Mouse (Mus musculus): Measurements from ENCODE around the gene Atp6v0e. TPM values are rescaled to one million over a fixed set of nuclear protein-coding genes. Genes with fewer than 3 reads are reported as not detected.

Gene Atp6v0e
- polyA plus RNA-seq, 1 experiment from 2014 or later: 99.8 TPM

GRCm38 (mm10) chr17:26635951-26636350 is 27.1 kb upstream of the Atp6v0e start:
- H3K4me3 ChIP-seq (ENCODE audit: low read length): no peak overlapping the region
- 82% methylated on average over 7 of the region's 7 CpGs for WGBS

GRCm38 (mm10) chr17:26637851-26638250 is 25.2 kb upstream of the Atp6v0e start:
- no peak for ATAC-seq
- peaks cover 62% of the 10 kb centered on the region for H3K36me3 ChIP-seq (ENCODE audit: control insufficient read depth, insufficient read depth, low read length)
- 70% methylated on average over 4 of the region's 4 CpGs for WGBS

More at GRCm38 (mm10) chr17:26635951-26636350, 27.1 kb upstream of the Atp6v0e start:
- H3K4me1 ChIP-seq (ENCODE audit: control insufficient read depth, insufficient read depth, low read depth, low read length): no peaks in the 10 kb centered on the region
- H3K9me3 ChIP-seq (ENCODE audit: control insufficient read depth, low read length): no peaks in the 10 kb centered on the region
- H3K27ac ChIP-seq (ENCODE audit: low read depth, low read length): no peak overlapping the region
- no peak overlapping the region for H3K9ac ChIP-seq (ENCODE audit: low read depth, low read length)
- H3K27me3 ChIP-seq (replicated peaks; ENCODE audit: control insufficient read depth, insufficient read depth, low read length): no peaks in the 10 kb centered on the region
- ATAC-seq: no peak
- peaks cover 49% of the 10 kb centered on the region for H3K36me3 ChIP-seq (ENCODE audit: control insufficient read depth, insufficient read depth, low read length)
- H3K4me2 ChIP-seq (ENCODE audit: low read length): no peak overlapping the region

GRCm38 (mm10) chr17:26638655-26639054 is 24.4 kb upstream of the Atp6v0e start:
- Histone ChIP-seq H3K27me3 (replicated peaks; ENCODE audit: control insufficient read depth, insufficient read depth, low read length) (no peaks in the 10 kb centered on the region), H3K27ac (ENCODE audit: low read depth, low read length) (no peak overlapping the region)

More at GRCm38 (mm10) chr17:26637851-26638250, 25.2 kb upstream of the Atp6v0e start:
- no peaks in the 10 kb centered on the region for H3K9me3 ChIP-seq (ENCODE audit: control insufficient read depth, low read length)
- no peak overlapping the region for H3K4me3 ChIP-seq (ENCODE audit: low read length)
- H3K27ac ChIP-seq (ENCODE audit: low read depth, low read length): no peak overlapping the region
- H3K4me2 ChIP-seq (ENCODE audit: low read length): no peak overlapping the region
- no peaks in the 10 kb centered on the region for H3K27me3 ChIP-seq (replicated peaks; ENCODE audit: control insufficient read depth, insufficient read depth, low read length)
- no peak overlapping the region for H3K9ac ChIP-seq (ENCODE audit: low read depth, low read length)
- H3K4me1 ChIP-seq (ENCODE audit: control insufficient read depth, insufficient read depth, low read depth, low read length): no peaks in the 10 kb centered on the region

GRCm38 (mm10) chr17:26639791-26640190 is 23.2 kb upstream of the Atp6v0e start:
- H3K4me3 ChIP-seq (ENCODE audit: low read length): no peak overlapping the region
- 94% methylated on average over 2 of the region's 2 CpGs for WGBS
- no peak for ATAC-seq
- H3K27ac ChIP-seq (ENCODE audit: low read depth, low read length): no peak overlapping the region
- no peaks in the 10 kb centered on the region for H3K4me1 ChIP-seq (ENCODE audit: control insufficient read depth, insufficient read depth, low read depth, low read length)
- no peaks in the 10 kb centered on the region for H3K27me3 ChIP-seq (replicated peaks; ENCODE audit: control insufficient read depth, insufficient read depth, low read length)
- peaks cover 60% of the 10 kb centered on the region for H3K36me3 ChIP-seq (ENCODE audit: control insufficient read depth, insufficient read depth, low read length)
- H3K9me3 ChIP-seq (ENCODE audit: control insufficient read depth, low read length): no peaks in the 10 kb centered on the region
- no peak overlapping the region for H3K4me2 ChIP-seq (ENCODE audit: low read length)
- no peak overlapping the region for H3K9ac ChIP-seq (ENCODE audit: low read depth, low read length)

More at GRCm38 (mm10) chr17:26638655-26639054, 24.4 kb upstream of the Atp6v0e start:
- Histone ChIP-seq H3K4me3 (ENCODE audit: low read length) (no peak overlapping the region), H3K36me3 (ENCODE audit: control insufficient read depth, insufficient read depth, low read length) (peaks cover 66% of the 10 kb centered on the region), H3K9me3 (ENCODE audit: control insufficient read depth, low read length) (no peaks in the 10 kb centered on the region), H3K4me2 (ENCODE audit: low read length) (no peak overlapping the region), H3K4me1 (ENCODE audit: control insufficient read depth, insufficient read depth, low read depth, low read length) (no peaks in the 10 kb centered on the region), H3K9ac (ENCODE audit: low read depth, low read length) (no peak overlapping the region)
- no peak; the same call in 1 of the 2 replicates for ATAC-seq
- WGBS: 19% methylated on average over 7 of the region's 7 CpGs

GRCm38 (mm10) chr17:26640286-26640740 is 22.7 kb upstream of the Atp6v0e start:
- Histone ChIP-seq H3K27ac (ENCODE audit: low read depth, low read length) (no peak overlapping the region), H3K27me3 (replicated peaks; ENCODE audit: control insufficient read depth, insufficient read depth, low read length) (no peaks in the 10 kb centered on the region), H3K9me3 (ENCODE audit: control insufficient read depth, low read length) (no peaks in the 10 kb centered on the region), H3K36me3 (ENCODE audit: control insufficient read depth, insufficient read depth, low read length) (peaks cover 55% of the 10 kb centered on the region), H3K4me2 (ENCODE audit: low read length) (no peak overlapping the region), H3K4me1 (ENCODE audit: control insufficient read depth, insufficient read depth, low read depth, low read length) (no peaks in the 10 kb centered on the region), H3K9ac (ENCODE audit: low read depth, low read length) (no peak overlapping the region), H3K4me3 (ENCODE audit: low read length) (no peak overlapping the region)
- WGBS: 96% methylated on average over 3 of the region's 3 CpGs
- no peak for ATAC-seq

GRCm38 (mm10) chr17:26643456-26643855 is 19.6 kb upstream of the Atp6v0e start:
- no peak overlapping the region for H3K4me2 ChIP-seq (ENCODE audit: low read length)
- no peak for ATAC-seq
- H3K4me3 ChIP-seq (ENCODE audit: low read length): no peak overlapping the region
- H3K4me1 ChIP-seq (ENCODE audit: control insufficient read depth, insufficient read depth, low read depth, low read length): no peaks in the 10 kb centered on the region
- no peak overlapping the region for H3K27ac ChIP-seq (ENCODE audit: low read depth, low read length)
- H3K9ac ChIP-seq (ENCODE audit: low read depth, low read length): no peak overlapping the region
- H3K36me3 ChIP-seq (ENCODE audit: control insufficient read depth, insufficient read depth, low read length): peaks cover 45% of the 10 kb centered on the region
- no peaks in the 10 kb centered on the region for H3K9me3 ChIP-seq (ENCODE audit: control insufficient read depth, low read length)
- H3K27me3 ChIP-seq (replicated peaks; ENCODE audit: control insufficient read depth, insufficient read depth, low read length): no peaks in the 10 kb centered on the region
- WGBS: 95% methylated on average over 8 of the region's 8 CpGs

GRCm38 (mm10) chr17:26643993-26644392 is 19.0 kb upstream of the Atp6v0e start:
- H3K4me2 ChIP-seq (ENCODE audit: low read length): no peak overlapping the region
- H3K4me3 ChIP-seq (ENCODE audit: low read length): no peak overlapping the region
- H3K4me1 ChIP-seq (ENCODE audit: control insufficient read depth, insufficient read depth, low read depth, low read length): no peaks in the 10 kb centered on the region
- ATAC-seq: no peak
- H3K36me3 ChIP-seq (ENCODE audit: control insufficient read depth, insufficient read depth, low read length): peaks cover 45% of the 10 kb centered on the region
- WGBS: 94% methylated on average over 2 of the region's 2 CpGs
- no peak overlapping the region for H3K9ac ChIP-seq (ENCODE audit: low read depth, low read length)
- H3K9me3 ChIP-seq (ENCODE audit: control insufficient read depth, low read length): no peaks in the 10 kb centered on the region
- H3K27ac ChIP-seq (ENCODE audit: low read depth, low read length): no peak overlapping the region
- no peaks in the 10 kb centered on the region for H3K27me3 ChIP-seq (replicated peaks; ENCODE audit: control insufficient read depth, insufficient read depth, low read length)

GRCm38 (mm10) chr17:26644509-26645410 is 18.3 kb upstream of the Atp6v0e start:
- no peak overlapping the region for H3K4me2 ChIP-seq (ENCODE audit: low read length)
- no peaks in the 10 kb centered on the region for H3K4me1 ChIP-seq (ENCODE audit: control insufficient read depth, insufficient read depth, low read depth, low read length)
- H3K4me3 ChIP-seq (ENCODE audit: low read length): no peak overlapping the region
- H3K9me3 ChIP-seq (ENCODE audit: control insufficient read depth, low read length): no peaks in the 10 kb centered on the region
- H3K27ac ChIP-seq (ENCODE audit: low read depth, low read length): no peak overlapping the region
- WGBS: 41% methylated on average over 9 of the region's 9 CpGs
- H3K36me3 ChIP-seq (ENCODE audit: control insufficient read depth, insufficient read depth, low read length): peaks cover 41% of the 10 kb centered on the region
- H3K27me3 ChIP-seq (replicated peaks; ENCODE audit: control insufficient read depth, insufficient read depth, low read length): no peaks in the 10 kb centered on the region
- peak; percentile 60 for ATAC-seq
- no peak overlapping the region for H3K9ac ChIP-seq (ENCODE audit: low read depth, low read length)

GRCm38 (mm10) chr17:26645411-26645854 is 17.6 kb upstream of the Atp6v0e start:
- ATAC-seq: no peak
- H3K36me3 ChIP-seq (ENCODE audit: control insufficient read depth, insufficient read depth, low read length): peaks cover 39% of the 10 kb centered on the region
- no peak overlapping the region for H3K27ac ChIP-seq (ENCODE audit: low read depth, low read length)
- WGBS: 91% methylated on average over 8 of the region's 8 CpGs
- no peak overlapping the region for H3K4me3 ChIP-seq (ENCODE audit: low read length)
- no peak overlapping the region for H3K4me2 ChIP-seq (ENCODE audit: low read length)
- H3K4me1 ChIP-seq (ENCODE audit: control insufficient read depth, insufficient read depth, low read depth, low read length): no peaks in the 10 kb centered on the region
- H3K27me3 ChIP-seq (replicated peaks; ENCODE audit: control insufficient read depth, insufficient read depth, low read length): no peaks in the 10 kb centered on the region
- H3K9ac ChIP-seq (ENCODE audit: low read depth, low read length): no peak overlapping the region
- no peaks in the 10 kb centered on the region for H3K9me3 ChIP-seq (ENCODE audit: control insufficient read depth, low read length)
